Mouse (Mus musculus): ENCODE data around the gene Olfr1444.

Olfr1444 gene

GRCm38 (mm10) chr19:12856983-12857382 lies at the start of gene Olfr1444:
Gene Olfr1444 (plus strand): TSS chr19:12857283.
- no peak for DNase-seq

- DNase-seq: no peak
These were observed 44.3 kb upstream of the Olfr1444 start for GRCm38 (mm10) chr19:12812644-12813364.

DNA sequence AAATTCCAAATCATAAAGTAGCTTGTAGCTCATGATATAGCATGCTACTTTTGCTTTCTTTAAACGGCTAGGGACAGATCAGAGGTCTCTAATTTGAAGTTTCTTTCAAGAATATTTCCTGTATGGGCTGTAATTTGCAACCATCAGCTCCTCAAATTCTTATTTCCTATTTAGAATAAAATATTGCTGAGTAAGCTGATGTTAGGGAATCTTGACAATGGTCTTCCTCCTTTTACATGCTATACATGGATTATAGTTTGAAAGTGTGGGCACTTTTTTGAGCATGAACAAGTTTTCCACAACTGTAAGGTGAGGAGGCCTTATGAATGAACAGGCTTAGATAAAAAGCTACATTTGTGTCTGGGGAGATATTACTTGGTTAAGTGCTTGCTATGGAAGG lies 43.2 kb upstream of the Olfr1444 start:
- no peak for DNase-seq

DNA sequence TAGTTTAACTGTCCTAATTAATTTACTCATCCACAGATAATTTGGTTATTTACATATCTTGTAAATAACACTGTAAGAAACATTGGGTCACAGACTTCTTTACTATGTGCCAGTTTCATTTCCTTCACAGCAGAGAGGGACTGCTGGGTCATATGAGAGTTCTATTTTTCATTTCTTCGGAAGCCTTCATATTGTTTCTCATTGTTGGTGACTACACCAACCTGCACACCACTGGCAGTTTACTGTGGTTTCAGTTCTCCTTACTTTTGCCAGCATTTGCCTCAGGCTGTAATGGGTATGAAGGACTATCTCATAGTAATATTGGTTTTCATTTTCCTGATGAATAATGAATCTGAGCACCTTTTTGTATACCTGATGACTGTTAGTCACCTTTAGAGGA lies 38.6 kb upstream of the Olfr1444 start:
- DNase-seq: no peak

GRCm38 (mm10) chr19:12820383-12820782 lies 36.7 kb upstream of the Olfr1444 start:
- peak in 1 of 2 experiments; percentile 6 for DNase-seq

- DNase-seq: no peak
These were observed 32.5 kb upstream of the Olfr1444 start for GRCm38 (mm10) chr19:12824549-12824948.

GRCm38 (mm10) chr19:12830823-12831430 lies 26.2 kb upstream of the Olfr1444 start:
- DNase-seq: no peak

DNA sequence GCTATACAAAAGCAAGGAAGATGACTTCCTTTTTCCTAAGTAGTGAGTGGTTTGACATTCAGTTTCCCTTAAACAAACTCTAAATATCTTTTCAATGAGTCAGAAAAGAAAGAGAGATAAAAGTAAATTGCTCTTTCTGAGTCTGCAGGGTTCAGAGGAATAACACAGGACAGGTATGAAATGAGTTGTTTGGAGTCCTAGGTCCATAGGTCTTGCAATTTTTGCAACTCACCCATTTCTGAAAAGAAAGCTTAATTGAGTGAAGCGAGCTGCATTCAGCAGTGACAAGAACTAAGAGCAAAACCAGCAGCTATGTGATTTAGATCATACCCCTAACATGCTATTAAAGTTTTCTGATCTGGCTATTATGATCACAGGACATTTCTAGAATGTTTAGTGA lies 25.5 kb upstream of the Olfr1444 start:
- no peak for DNase-seq

GRCm38 (mm10) chr19:12833625-12834024 lies 23.5 kb upstream of the Olfr1444 start:
- DNase-seq: no peak

- DNase-seq: no peak
These were observed 18.6 kb upstream of the Olfr1444 start for GRCm38 (mm10) chr19:12838507-12838906.

DNA sequence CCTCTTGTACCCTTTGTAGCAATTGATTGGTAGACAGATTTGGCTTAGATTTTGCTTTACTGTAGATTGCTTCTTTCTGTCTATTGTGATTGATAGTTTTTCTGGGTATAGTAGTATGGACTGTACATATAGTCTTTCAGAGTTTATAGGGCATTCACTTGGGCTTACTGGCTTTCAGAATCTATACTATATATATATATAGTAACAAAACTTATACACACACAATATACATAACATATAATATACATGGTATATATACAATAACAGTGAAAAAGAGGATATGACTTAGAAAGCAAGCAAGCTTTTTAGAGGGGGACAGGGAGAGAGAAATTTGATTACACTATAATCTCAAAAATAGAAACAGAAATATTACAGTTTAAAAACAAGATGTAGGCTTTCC lies 10.7 kb upstream of the Olfr1444 start, which contains the start of gene Gm5244:
Gm5244 (plus strand) TSS at position 301 of the 400 bp plus-strand sequence.
- no peak for DNase-seq

- DNase-seq: no peak
These were observed 26.5 kb downstream of the Olfr1444 start, which contains the start of gene Olfr1445 for GRCm38 (mm10) chr19:12883555-12883954. Gene Olfr1445 (plus strand): TSS chr19:12883855.

DNA sequence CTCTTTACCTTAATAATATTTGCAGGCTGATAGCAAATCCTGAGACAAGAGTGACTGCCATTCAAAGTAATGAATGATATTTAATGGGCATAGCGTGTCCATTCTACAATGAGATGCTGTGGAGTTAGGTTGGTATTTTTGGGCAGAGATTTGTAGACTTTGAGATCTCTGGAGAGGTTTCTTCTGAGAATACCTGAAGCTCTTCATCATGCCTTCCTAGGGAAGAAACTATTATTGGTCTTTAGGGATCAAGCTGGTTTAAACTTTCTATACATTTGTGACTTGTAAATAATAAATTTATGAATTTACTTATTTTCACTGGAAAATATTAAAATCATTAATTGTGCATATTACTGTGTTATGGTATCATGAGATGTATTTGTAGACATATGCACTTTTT lies 36.3 kb downstream of the Olfr1444 start, which contains the start of gene Olfr1446:
Olfr1446 (minus strand) TSS at position 101 of the 400 bp plus-strand sequence.
- DNase-seq: no peak

GRCm38 (mm10) chr19:12903643-12904042 lies 46.6 kb downstream of the Olfr1444 start, which contains the start of gene Olfr1447:
Gene Olfr1447 (minus strand): TSS chr19:12903743.
- no peak for DNase-seq
